Mouse (Mus musculus): ENCODE results near the gene Rho. TPM values are rescaled to one million over a fixed set of nuclear protein-coding genes. Genes with fewer than 3 reads are reported as not detected.

Gene Rho
- polyA plus RNA-seq, 1 experiment from 2014 or later = not detected

DNA sequence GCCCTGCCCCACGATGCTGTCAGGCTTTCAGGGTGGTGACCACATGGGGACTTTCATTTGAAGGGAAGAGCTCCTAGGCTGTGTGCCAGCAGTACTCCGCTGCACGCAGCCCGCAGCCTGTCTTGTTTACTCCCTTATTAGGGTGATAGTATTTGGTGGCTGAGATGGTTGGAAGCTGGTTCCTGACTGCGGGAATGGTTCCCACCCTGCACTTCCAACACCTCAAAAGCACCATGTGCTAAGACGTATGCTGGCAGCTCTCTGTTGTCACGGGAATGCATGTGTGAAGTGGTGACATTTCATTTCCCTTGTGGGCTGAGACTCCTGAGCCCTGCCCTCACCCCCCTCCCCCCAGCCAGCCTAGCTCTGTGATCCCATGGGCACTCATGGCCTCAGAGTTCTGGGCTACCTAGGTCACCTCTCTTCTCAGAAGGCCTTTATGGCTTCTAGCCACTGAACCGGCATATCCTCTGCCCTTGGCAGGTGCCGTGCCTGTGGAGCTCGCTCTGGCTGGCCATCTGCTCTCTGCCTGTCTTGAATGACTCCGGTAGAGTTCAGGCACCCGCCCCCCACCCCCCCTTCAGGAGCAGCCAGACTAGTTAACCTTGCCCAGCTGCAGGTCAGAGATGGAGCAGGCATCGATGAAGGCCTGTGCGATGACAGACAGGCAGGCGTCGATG lies 25.5 kb downstream of the Rho start:
- H3K9me3 ChIP-seq = no peaks in the 10 kb centered on the region
- 50% methylated on average over 16 of the region's 16 CpGs for WGBS
- no peak overlapping the region for H3K9ac ChIP-seq (replicated peaks)
- peak; percentile 42 for ATAC-seq (ENCODE audit: low FRiP score, low read depth)
- no peaks in the 10 kb centered on the region for H3K36me3 ChIP-seq
- H3K4me1 ChIP-seq = peaks cover 14% of the 10 kb centered on the region
- no peaks in the 10 kb centered on the region for H3K27me3 ChIP-seq
- no peak overlapping the region for H3K4me2 ChIP-seq (replicated peaks)
- H3K27ac ChIP-seq (replicated peaks) = no peak overlapping the region; the same call in 1 of the 2 replicates
- no peak overlapping the region for H3K4me3 ChIP-seq

GRCm38 (mm10) chr6:115957681-115958080 lies 26.1 kb downstream of the Rho start:
- no peak for ATAC-seq (ENCODE audit: low FRiP score, low read depth)
- H3K4me3 ChIP-seq = no peak overlapping the region
- H3K4me1 ChIP-seq = peaks cover 14% of the 10 kb centered on the region
- no peak overlapping the region for H3K4me2 ChIP-seq (replicated peaks)
- H3K27ac ChIP-seq (replicated peaks) = no peak overlapping the region
- peaks cover under 1% of the 10 kb centered on the region; the same call in 1 of the 2 replicates for H3K27me3 ChIP-seq
- no peaks in the 10 kb centered on the region for H3K36me3 ChIP-seq
- no peaks in the 10 kb centered on the region for H3K9me3 ChIP-seq
- 44% methylated on average over 6 of the region's 6 CpGs for WGBS
- H3K9ac ChIP-seq (replicated peaks) = no peak overlapping the region

DNA sequence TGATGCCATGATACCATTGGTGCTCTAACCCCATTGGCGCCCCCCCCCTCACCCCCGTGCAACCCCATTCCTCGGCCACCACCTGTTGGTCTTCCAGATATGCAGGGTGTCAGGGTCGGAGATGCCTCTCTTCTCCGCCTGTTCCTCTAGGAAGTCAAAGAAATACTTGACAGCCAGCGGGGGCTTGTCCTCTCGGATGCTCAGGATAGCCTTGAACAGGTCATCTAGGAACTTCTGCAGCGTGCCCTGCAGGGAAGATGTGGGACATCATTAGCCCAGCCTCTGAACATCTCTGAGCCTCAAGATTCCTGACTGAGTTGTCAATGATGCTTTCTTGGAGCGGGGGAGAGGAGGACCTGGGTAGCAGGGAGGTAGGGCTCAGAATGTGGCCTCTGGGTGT lies 26.9 kb downstream of the Rho start:
- WGBS = 88% methylated on average over 9 of the region's 9 CpGs
- no peak overlapping the region for H3K27ac ChIP-seq (replicated peaks)
- peaks cover 8% of the 10 kb centered on the region; the same call in 1 of the 2 replicates for H3K27me3 ChIP-seq
- no peak overlapping the region for H3K4me2 ChIP-seq (replicated peaks)
- H3K9me3 ChIP-seq = no peaks in the 10 kb centered on the region
- no peak overlapping the region for H3K9ac ChIP-seq (replicated peaks)
- no peak overlapping the region for H3K4me3 ChIP-seq
- no peaks in the 10 kb centered on the region for H3K36me3 ChIP-seq
- peaks cover 14% of the 10 kb centered on the region for H3K4me1 ChIP-seq
- no peak for ATAC-seq (ENCODE audit: low FRiP score, low read depth)

DNA sequence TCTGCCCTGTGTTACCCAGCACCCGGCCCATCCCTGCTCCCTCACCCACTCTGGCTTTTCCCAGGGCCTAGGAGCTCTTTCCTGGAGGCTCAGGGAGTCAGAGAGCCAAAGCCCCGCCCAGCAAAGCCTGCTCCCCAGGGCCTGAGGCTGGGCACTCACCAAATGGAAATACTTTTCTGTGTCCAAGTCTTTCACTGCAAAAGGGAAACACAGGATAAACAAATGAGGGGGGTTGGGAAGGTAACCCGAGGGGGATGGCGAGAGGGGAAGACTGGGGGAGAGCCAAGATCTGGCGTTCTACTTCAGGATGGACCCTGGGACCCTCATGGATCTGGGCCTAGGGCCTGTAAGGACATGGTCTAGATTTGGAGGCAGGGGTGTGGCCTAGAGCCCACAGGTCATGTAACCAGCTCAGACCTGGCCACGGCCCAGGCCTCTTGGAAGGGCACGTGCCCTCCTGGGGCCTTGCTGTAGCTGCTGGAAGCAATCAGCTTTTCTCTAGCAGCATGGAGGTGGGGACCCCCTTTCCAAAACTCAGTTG lies 27.7 kb downstream of the Rho start:
- no peak overlapping the region for H3K9ac ChIP-seq (replicated peaks)
- H3K36me3 ChIP-seq = no peaks in the 10 kb centered on the region
- no peak overlapping the region for H3K4me2 ChIP-seq (replicated peaks)
- peaks cover 14% of the 10 kb centered on the region for H3K4me1 ChIP-seq
- ATAC-seq (ENCODE audit: low FRiP score, low read depth) = no peak
- H3K27me3 ChIP-seq = peaks cover 11% of the 10 kb centered on the region; the same call in 1 of the 2 replicates
- 78% methylated on average over 7 of the region's 7 CpGs for WGBS
- no peak overlapping the region for H3K4me3 ChIP-seq
- no peak overlapping the region for H3K27ac ChIP-seq (replicated peaks)
- H3K9me3 ChIP-seq = no peaks in the 10 kb centered on the region

GRCm38 (mm10) chr6:115960322-115960721 lies 28.8 kb downstream of the Rho start:
- Histone ChIP-seq H3K9me3 (no peaks in the 10 kb centered on the region), H3K36me3 (no peaks in the 10 kb centered on the region), H3K4me2 (replicated peaks) (no peak overlapping the region), H3K4me1 (peaks cover 14% of the 10 kb centered on the region), H3K27me3 (peaks cover 11% of the 10 kb centered on the region; the same call in 1 of the 2 replicates), H3K4me3 (no peak overlapping the region), H3K27ac (replicated peaks) (no peak overlapping the region), H3K9ac (replicated peaks) (no peak overlapping the region)
- WGBS = 90% methylated on average over 19 of the region's 19 CpGs
- no peak for ATAC-seq (ENCODE audit: low FRiP score, low read depth)

DNA sequence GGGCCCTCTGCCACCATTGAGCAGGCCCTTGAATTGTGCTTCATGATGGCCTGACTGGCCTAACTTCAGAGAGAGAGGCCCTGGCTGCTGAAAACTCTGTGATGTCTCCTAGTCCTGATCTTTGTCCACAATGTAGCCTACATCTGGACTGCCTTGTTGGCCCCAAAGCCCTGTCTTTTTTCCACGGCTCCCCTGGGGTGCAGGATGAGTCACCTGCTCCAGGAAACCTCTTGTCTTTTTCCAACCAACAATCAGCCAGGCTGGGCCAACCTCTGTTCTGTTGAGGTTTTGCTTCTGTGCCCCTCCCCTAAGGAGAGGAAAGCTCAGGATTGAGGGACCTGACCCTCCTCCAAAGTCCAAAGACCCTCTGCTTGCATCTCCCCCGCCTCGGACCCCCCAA lies 30.2 kb downstream of the Rho start:
- WGBS = 80% methylated on average over 3 of the region's 3 CpGs
- peaks cover 11% of the 10 kb centered on the region; the same call in 1 of the 2 replicates for H3K27me3 ChIP-seq
- H3K4me3 ChIP-seq = no peak overlapping the region
- no peaks in the 10 kb centered on the region for H3K9me3 ChIP-seq
- ATAC-seq (ENCODE audit: low FRiP score, low read depth) = no peak
- no peaks in the 10 kb centered on the region for H3K36me3 ChIP-seq
- no peak overlapping the region for H3K4me2 ChIP-seq (replicated peaks)
- no peak overlapping the region for H3K27ac ChIP-seq (replicated peaks)
- H3K9ac ChIP-seq (replicated peaks) = no peak overlapping the region
- peaks cover 11% of the 10 kb centered on the region for H3K4me1 ChIP-seq

DNA sequence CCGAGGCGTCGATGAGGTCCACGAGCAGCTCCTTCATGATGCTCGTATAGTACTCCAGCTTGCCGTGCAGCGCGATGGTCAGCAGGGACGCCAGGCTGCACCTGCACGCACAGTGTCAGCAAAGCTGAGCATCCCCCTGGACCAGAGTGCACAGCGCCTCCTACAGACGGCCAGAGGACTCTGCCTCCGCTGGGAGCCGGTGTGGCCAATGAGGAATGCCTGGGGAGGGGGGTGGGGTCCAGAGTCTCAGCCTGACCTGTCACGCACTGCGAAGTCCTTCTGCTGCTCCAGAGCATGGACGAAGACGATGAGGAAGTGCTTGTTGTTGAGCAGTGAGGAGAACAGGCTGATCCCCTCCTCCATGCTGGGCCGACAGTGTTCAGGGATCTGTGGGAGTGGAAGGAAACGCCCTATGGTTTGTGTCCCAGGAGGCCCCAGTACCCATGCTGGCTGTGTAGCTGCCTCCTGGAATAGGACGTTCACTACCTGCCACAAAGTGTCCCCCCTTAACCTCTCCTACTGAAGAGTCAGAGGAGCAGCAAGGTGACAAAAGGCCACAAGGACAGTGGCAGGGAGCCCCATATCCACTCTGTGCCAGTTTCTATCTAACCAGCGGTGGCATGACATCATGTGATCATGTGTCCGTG lies 31.0 kb downstream of the Rho start:
- WGBS = 34% methylated on average over 23 of the region's 23 CpGs
- Histone ChIP-seq H3K27ac (replicated peaks) (no peak overlapping the region), H3K4me3 (no peak overlapping the region), H3K27me3 (peaks cover 11% of the 10 kb centered on the region; the same call in 1 of the 2 replicates), H3K4me2 (replicated peaks) (0 out of 2 replicates have a peak overlapping the region, but pooled peaks have one; percentile 13), H3K36me3 (no peaks in the 10 kb centered on the region), H3K9ac (replicated peaks) (no peak overlapping the region), H3K4me1 (peaks cover 3% of the 10 kb centered on the region), H3K9me3 (no peaks in the 10 kb centered on the region)
- ATAC-seq (ENCODE audit: low FRiP score, low read depth) = 0 out of 2 replicates have a peak, but pooled peaks have one; percentile 16

GRCm38 (mm10) chr6:115963656-115964055 lies 32.1 kb downstream of the Rho start:
- no peak overlapping the region for H3K27ac ChIP-seq (replicated peaks)
- H3K9ac ChIP-seq (replicated peaks) = no peak overlapping the region
- H3K27me3 ChIP-seq = peaks cover 11% of the 10 kb centered on the region; the same call in 1 of the 2 replicates
- no peak overlapping the region for H3K4me2 ChIP-seq (replicated peaks)
- no peak for ATAC-seq (ENCODE audit: low FRiP score, low read depth)
- no peak overlapping the region for H3K4me3 ChIP-seq
- no peaks in the 10 kb centered on the region for H3K36me3 ChIP-seq
- WGBS = 80% methylated on average over 9 of the region's 9 CpGs
- H3K4me1 ChIP-seq = peaks cover 9% of the 10 kb centered on the region
- no peaks in the 10 kb centered on the region for H3K9me3 ChIP-seq

GRCm38 (mm10) chr6:115966227-115966966 lies 34.8 kb downstream of the Rho start:
- Histone ChIP-seq H3K4me1 (peaks cover 13% of the 10 kb centered on the region), H3K27ac (replicated peaks) (no peak overlapping the region), H3K9me3 (no peaks in the 10 kb centered on the region), H3K27me3 (peaks cover 11% of the 10 kb centered on the region; the same call in 1 of the 2 replicates), H3K9ac (replicated peaks) (no peak overlapping the region), H3K4me2 (replicated peaks) (no peak overlapping the region), H3K36me3 (no peaks in the 10 kb centered on the region), H3K4me3 (no peak overlapping the region)
- ATAC-seq (ENCODE audit: low FRiP score, low read depth) = no peak
- 93% methylated on average over 19 of the region's 19 CpGs for WGBS

DNA sequence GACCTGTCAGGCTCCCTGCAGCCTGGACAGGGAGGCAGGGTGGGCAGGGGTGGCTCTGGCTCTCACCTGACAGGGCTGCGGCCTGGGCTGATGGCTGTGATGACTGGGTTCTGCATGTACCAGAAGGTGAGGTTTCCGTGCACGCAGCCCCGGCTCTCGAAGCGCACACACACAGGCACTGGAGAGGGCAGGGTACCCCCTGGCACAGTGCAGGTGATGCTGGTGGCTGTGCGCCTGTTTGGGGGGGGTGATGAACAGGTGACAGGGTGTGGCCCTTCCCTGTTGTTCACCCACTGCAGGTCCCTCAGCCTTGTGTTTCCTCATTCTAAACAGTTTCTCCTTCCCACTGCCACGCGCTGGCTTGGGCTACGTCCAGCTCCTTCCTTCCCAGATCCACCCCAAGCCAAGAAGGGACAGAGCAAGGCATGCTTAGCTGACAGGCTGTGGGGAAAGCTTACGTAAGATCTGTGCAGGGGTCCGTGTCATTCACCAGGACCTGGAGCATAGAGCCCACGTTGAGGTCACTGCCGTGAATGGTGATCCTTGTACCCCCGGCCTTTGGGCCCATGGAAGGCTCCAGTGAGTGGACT lies 35.8 kb downstream of the Rho start:
- H3K9me3 ChIP-seq = no peaks in the 10 kb centered on the region
- no peak for ATAC-seq (ENCODE audit: low FRiP score, low read depth)
- 93% methylated on average over 15 of the region's 15 CpGs for WGBS
- H3K4me1 ChIP-seq = peaks cover 18% of the 10 kb centered on the region
- H3K27ac ChIP-seq (replicated peaks) = no peak overlapping the region
- H3K4me2 ChIP-seq (replicated peaks) = no peak overlapping the region
- H3K36me3 ChIP-seq = no peaks in the 10 kb centered on the region
- H3K9ac ChIP-seq (replicated peaks) = no peak overlapping the region
- peaks cover 11% of the 10 kb centered on the region; the same call in 1 of the 2 replicates for H3K27me3 ChIP-seq
- no peak overlapping the region for H3K4me3 ChIP-seq

DNA sequence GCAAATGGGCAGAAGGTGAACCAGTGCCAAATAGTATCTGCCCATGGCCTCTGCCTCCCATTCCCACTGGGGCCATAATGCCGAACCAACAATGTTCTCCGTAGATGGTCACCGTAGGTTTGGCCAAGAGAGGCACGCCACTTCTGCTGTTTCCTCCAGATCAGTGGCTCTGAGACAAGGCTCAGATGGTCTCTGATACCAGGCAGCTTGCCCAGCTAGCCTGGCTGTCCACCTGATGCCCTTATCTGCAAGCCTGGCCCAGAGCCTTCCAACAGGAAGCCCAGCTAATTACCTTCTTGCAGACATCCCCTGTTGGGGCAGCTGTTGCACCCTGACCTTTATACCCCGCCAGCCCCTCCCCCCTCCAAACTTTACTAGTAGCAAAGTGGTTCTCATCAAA lies 36.5 kb downstream of the Rho start:
- H3K4me3 ChIP-seq = no peak overlapping the region
- peaks cover 18% of the 10 kb centered on the region for H3K4me1 ChIP-seq
- no peak for ATAC-seq (ENCODE audit: low FRiP score, low read depth)
- no peaks in the 10 kb centered on the region for H3K9me3 ChIP-seq
- H3K36me3 ChIP-seq = no peaks in the 10 kb centered on the region
- 84% methylated on average over 5 of the region's 5 CpGs for WGBS
- no peak overlapping the region for H3K4me2 ChIP-seq (replicated peaks)
- H3K27ac ChIP-seq (replicated peaks) = no peak overlapping the region
- H3K27me3 ChIP-seq = peaks cover 6% of the 10 kb centered on the region; the same call in 1 of the 2 replicates
- no peak overlapping the region for H3K9ac ChIP-seq (replicated peaks)

All from midbrain, embryonic 12.5 days (tissue).